Comparison of ENCODE assay signal across 12 mouse cellular contexts in the genomic region with DNA sequence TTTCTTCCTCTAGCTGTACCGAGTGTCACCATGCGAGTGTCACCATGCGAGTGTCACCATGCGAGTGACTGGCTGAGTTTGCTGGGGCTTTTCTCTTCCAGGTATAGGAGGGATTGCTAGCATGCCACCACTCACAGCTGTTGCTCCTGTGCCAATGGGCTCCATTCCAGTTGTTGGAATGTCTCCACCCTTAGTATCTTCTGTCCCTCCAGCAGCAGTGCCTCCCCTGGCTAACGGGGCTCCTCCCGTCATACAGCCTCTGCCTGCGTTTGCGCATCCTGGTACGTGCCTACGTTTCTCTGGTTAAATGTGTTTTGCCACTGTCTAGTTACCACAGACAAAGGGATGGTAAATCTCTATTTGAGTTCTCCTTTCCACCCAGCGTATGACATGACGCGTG.
"Had no signal": no experiment of that assay in that cellular context is flagged by ENCODE, and none has a peak within 500 bp of the region (broad histone marks: within the 10 kb centered on the region; RNA-seq: fewer than 3 reads in every experiment).

No protein-coding gene starts in this region.

- H3K4me3 ChIP-seq: limb, embryonic 12.5 days; midbrain, embryonic 12.5 days; neural tube, embryonic 13.5 days; stomach, embryonic 15.5 days had no signal

- ATAC-seq: midbrain, embryonic 16.5 days had no signal

- H3K9ac ChIP-seq: limb, embryonic 12.5 days; midbrain, embryonic 12.5 days; neural tube, embryonic 13.5 days; stomach, embryonic 15.5 days had no signal

- H3K9me3 ChIP-seq: limb, embryonic 12.5 days; midbrain, embryonic 12.5 days; neural tube, embryonic 13.5 days; stomach, embryonic 15.5 days had no signal

- H3K27me3 ChIP-seq: limb, embryonic 12.5 days; midbrain, embryonic 12.5 days; neural tube, embryonic 13.5 days; stomach, embryonic 15.5 days had no signal

- H3K4me1 ChIP-seq: midbrain, embryonic 12.5 days; stomach, embryonic 15.5 days had no signal

- DNase-seq: kidney, postnatal 25 days; layer of hippocampus, adult 9-11 months; lung, adult 18-20 months; retina, postnatal 1 day; right cerebral cortex, postnatal 4 days; thymus, adult 2 months; thymus, postnatal 25 days had no signal

- H3K27ac ChIP-seq: limb, embryonic 12.5 days; midbrain, embryonic 12.5 days; neural tube, embryonic 13.5 days; stomach, embryonic 15.5 days had no signal

- H3K4me2 ChIP-seq: limb, embryonic 12.5 days; midbrain, embryonic 12.5 days; neural tube, embryonic 13.5 days; stomach, embryonic 15.5 days had no signal
